Comparison of ENCODE assay signal across 28 mouse cellular contexts in genomic region chr4:137255568-137255967, GRCm38 (mm10). TPM values are rescaled to one million over a fixed set of nuclear protein-coding genes. Genes with fewer than 3 reads are reported as not detected.
DNase-seq lines count a peak whose midpoint lies in the region; ATAC-seq lines count a peak whose summit lies in the region.
"Had no signal": no experiment of that assay in that cellular context is flagged by ENCODE, and none has a peak within 500 bp of the region (broad histone marks: within the 10 kb centered on the region; RNA-seq: fewer than 3 reads in every experiment).

No protein-coding gene starts in this region.

- H3K27me3 ChIP-seq in stomach, embryonic 14.5 days (ENCODE audit: control insufficient read depth, insufficient read depth, low read length), result no peaks in the 10 kb centered on the region
- H3K27me3 ChIP-seq in heart, embryonic 10.5 days (ENCODE audit: insufficient read depth, poor library complexity, severe bottlenecking), result no peaks in the 10 kb centered on the region; the same call in 1 of the 2 replicates
- H3K27me3 ChIP-seq: forebrain, embryonic 13.5 days; limb, embryonic 13.5 days; lung, embryonic 15.5 days; midbrain, embryonic 12.5 days; neural tube, embryonic 13.5 days had no signal

- H3K9ac ChIP-seq in stomach, embryonic 14.5 days (replicated peaks; ENCODE audit: low read depth, low read length), result no peak overlapping the region
- H3K9ac ChIP-seq: forebrain, embryonic 13.5 days; hindbrain, embryonic 14.5 days; limb, embryonic 13.5 days; lung, embryonic 15.5 days; midbrain, embryonic 12.5 days; neural tube, embryonic 13.5 days had no signal

- 0 out of 2 replicates have a peak, but pooled peaks cover 3% of the 10 kb centered on the region for H3K9me3 ChIP-seq in stomach, embryonic 14.5 days (ENCODE audit: control insufficient read depth, low read depth, low read length)
- 0 out of 2 replicates have a peak, but pooled peaks cover 3% of the 10 kb centered on the region for H3K9me3 ChIP-seq in heart, embryonic 10.5 days
- H3K9me3 ChIP-seq: forebrain, embryonic 13.5 days; G1E; lung, embryonic 15.5 days; midbrain, embryonic 12.5 days; neural tube, embryonic 13.5 days had no signal

- 0 out of 2 replicates have a peak, but pooled peaks cover under 1% of the 10 kb centered on the region for H3K4me1 ChIP-seq in stomach, embryonic 14.5 days (ENCODE audit: control insufficient read depth, insufficient read depth, low read length)
- peaks cover 12% of the 10 kb centered on the region for H3K4me1 ChIP-seq in heart, embryonic 10.5 days
- H3K4me1 ChIP-seq: megakaryocyte, embryonic 14.5 days; midbrain, embryonic 12.5 days had no signal

- DNase-seq in 3134 (ENCODE audit: extremely low read depth, insufficient read length, low spot score) (peak; percentile 68), 3T3-L1 (ENCODE audit: low read depth, low spot score) (peak; percentile 34)
- DNase-seq in urinary bladder, postnatal 25 days (ENCODE audit: low spot score), result peak; percentile 46
- no peak for DNase-seq in gastrocnemius, adult 8-10 months (ENCODE audit: low spot score in 2 of 2)
- DNase-seq in heart, embryonic 10.5 days (ENCODE audit: low spot score), result no peak
- DNase-seq: adrenal gland, postnatal 36 days; cerebellum, adult 18-20 months; cerebellum, postnatal 10 days; gastrocnemius, postnatal 14 days; heart, postnatal 4 days; kidney, adult 2 months; kidney, postnatal 36 days; thymus, adult 2 months; thymus, postnatal 36 days had no signal

- H3K4me2 ChIP-seq in stomach, embryonic 14.5 days (replicated peaks; ENCODE audit: low read depth, low read length), result no peak overlapping the region
- H3K4me2 ChIP-seq: forebrain, embryonic 13.5 days; hindbrain, embryonic 14.5 days; limb, embryonic 13.5 days; liver, embryonic 11.5 days; lung, embryonic 15.5 days; midbrain, embryonic 12.5 days; neural tube, embryonic 13.5 days had no signal

- H3K36me3 ChIP-seq in stomach, embryonic 14.5 days (ENCODE audit: control insufficient read depth, insufficient read depth, low read length), result no peaks in the 10 kb centered on the region
- H3K36me3 ChIP-seq in heart, embryonic 10.5 days, result no peaks in the 10 kb centered on the region
- H3K36me3 ChIP-seq: G1E; limb, embryonic 13.5 days; lung, embryonic 15.5 days; midbrain, embryonic 12.5 days; neural tube, embryonic 13.5 days had no signal

- WGBS in stomach, embryonic 14.5 days, result 63% methylated on average over 8 of the region's 8 CpGs
- WGBS in heart, embryonic 10.5 days, result 75% methylated on average over 8 of the region's 8 CpGs

- no peak overlapping the region for H3K4me3 ChIP-seq in stomach, embryonic 14.5 days (ENCODE audit: low read depth, low read length)
- H3K4me3 ChIP-seq in heart, embryonic 10.5 days, result no peak overlapping the region
- H3K4me3 ChIP-seq: forebrain, embryonic 13.5 days; layer of hippocampus, adult 2 months; left cerebral cortex, adult 2 months; limb, embryonic 13.5 days; lung, embryonic 15.5 days; midbrain, embryonic 12.5 days; neural tube, embryonic 13.5 days had no signal

- H3K27ac ChIP-seq in stomach, embryonic 14.5 days (ENCODE audit: low read length), result no peak overlapping the region
- H3K27ac ChIP-seq in heart, embryonic 10.5 days, result no peak overlapping the region
- H3K27ac ChIP-seq: forebrain, embryonic 13.5 days; hindbrain, embryonic 14.5 days; layer of hippocampus, adult 2 months; left cerebral cortex, adult 2 months; limb, embryonic 13.5 days; lung, embryonic 15.5 days; midbrain, embryonic 12.5 days; neural tube, embryonic 13.5 days had no signal

- ATAC-seq in stomach, embryonic 14.5 days (ENCODE audit: insufficient number of reproducible peaks, insufficient read depth, low FRiP score, low read depth), result 0 out of 2 replicates have a peak, but pooled peaks have one; percentile 56
- ATAC-seq: forebrain, embryonic 13.5 days had no signal

RNA-seq across cellular contexts. Expression of gene Wnt4, which starts 21.7 kb away (rescaled TPM):
- polyA plus RNA-seq in stomach, embryonic 14.5 days (2014; fragmentation: Nextera tagmentation; extraction: Ambion mirVana), result 6.1 and 6.3 TPM in 2 replicates
- 10 to 100 TPM; 12.3 to 17.7 (median 14.3) TPM for total RNA-seq in gastrocnemius, adult 8-10 months (2022)
- 0.96 and 0.98 TPM in 2 replicates for polyA plus RNA-seq in heart, embryonic 10.5 days (2016; fragmentation: Nextera tagmentation; extraction: Ambion mirVana)
- total RNA-seq: common myeloid progenitor, adult 5-6 weeks; granulocyte monocyte progenitor cell, adult 5-6 weeks had no signal
- polyA plus RNA-seq: G1E had no signal

Comparison
In these comparisons a context has a peak if more than half of its experiments do, and no peak if none do; other contexts are left out.
1. DNase-seq: peak in 3134 (single experiment), 3T3-L1 (single experiment) and urinary bladder, postnatal 25 days (single experiment); none in gastrocnemius, adult 8-10 months (0 of 2) and heart, embryonic 10.5 days (single experiment).